Mouse (Mus musculus): ENCODE results near the gene Bri3. TPM values are rescaled to one million over a fixed set of nuclear protein-coding genes. Genes with fewer than 3 reads are reported as not detected.

Bri3 gene
- polyA plus RNA-seq, 1 experiment from 2014 or later, result 136 TPM

GRCm38 (mm10) chr5:144411702-144412101 is 167.5 kb downstream of the Bri3 start:
- ATAC-seq (no peak), DNase-seq (ENCODE audit: low read depth, low spot score) (no peak)
- TF ChIP-seq CTCF (IDR thresholded peaks at IDR 0.05), result no peak
- in situ Hi-C loops (cut with MboI; ENCODE audit: low pct_unique_long_range_greater_than_20kb), result no loop called here
- ChIA-PET POLR2A (no interaction called here), CTCF (no interaction called here)
- H3K27me3 ChIP-seq, result peaks cover 6% of the 10 kb centered on the region

GRCm38 (mm10) chr5:144412781-144413180 is 168.5 kb downstream of the Bri3 start:
- in situ Hi-C loops (cut with MboI; ENCODE audit: low pct_unique_long_range_greater_than_20kb), result no loop called here
- ChIA-PET CTCF (no interaction called here), POLR2A (no interaction called here)
- peaks cover 14% of the 10 kb centered on the region for H3K27me3 ChIP-seq
- no peak for TF ChIP-seq CTCF (IDR thresholded peaks at IDR 0.05)
- no peak for ATAC-seq
- no peak for DNase-seq (ENCODE audit: low read depth, low spot score)

DNA sequence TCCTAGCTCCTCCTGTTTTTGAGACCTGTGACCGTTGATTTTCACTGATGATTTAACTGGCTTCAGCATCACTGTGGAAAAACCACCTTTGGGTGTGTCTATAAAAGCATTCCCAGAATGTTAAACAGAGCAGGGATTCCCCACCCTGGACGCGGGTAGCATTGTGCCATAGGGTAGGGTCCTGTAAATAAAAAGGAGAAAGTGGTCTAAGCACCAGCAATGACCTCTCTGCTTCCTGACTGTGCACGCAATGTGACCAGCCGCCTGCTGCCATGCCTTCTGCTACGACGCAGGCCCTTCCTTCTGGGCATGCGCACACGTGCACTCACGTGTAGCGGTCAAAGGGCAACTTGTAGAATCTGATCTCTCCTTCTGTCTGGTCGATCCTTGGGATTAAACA is 174.2 kb downstream of the Bri3 start:
- no peak for ATAC-seq
- TF ChIP-seq CTCF (IDR thresholded peaks at IDR 0.05), result no peak
- DNase-seq (ENCODE audit: low read depth, low spot score), result no peak
- ChIA-PET CTCF (no interaction called here), POLR2A (no interaction called here)
- in situ Hi-C loops (cut with MboI; ENCODE audit: low pct_unique_long_range_greater_than_20kb), result no loop called here
- peaks cover 14% of the 10 kb centered on the region for H3K27me3 ChIP-seq

DNA sequence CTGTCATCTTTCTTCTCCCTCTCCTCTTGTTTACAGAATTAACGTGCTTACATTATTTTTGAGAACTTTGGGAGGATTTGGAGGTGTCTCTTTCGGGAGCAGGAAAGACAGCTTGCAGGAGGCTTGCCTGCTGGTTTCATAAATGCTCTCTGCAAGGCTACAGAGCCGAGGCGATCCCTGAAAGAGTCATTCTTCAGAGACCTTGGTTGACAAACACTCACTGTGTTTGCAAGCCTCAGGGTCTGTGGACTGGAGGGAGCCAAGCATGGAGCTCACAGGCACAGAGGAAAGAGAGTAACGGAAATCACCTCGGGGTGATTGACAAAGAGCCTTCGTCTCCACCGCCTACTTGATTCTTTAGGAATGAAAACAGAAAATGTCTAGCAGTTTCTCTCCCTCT is 175.8 kb downstream of the Bri3 start:
- ChIA-PET POLR2A (no interaction called here), CTCF (no interaction called here)
- in situ Hi-C loops (cut with MboI; ENCODE audit: low pct_unique_long_range_greater_than_20kb), result no loop called here
- no peak for DNase-seq (ENCODE audit: low read depth, low spot score)
- no peak for TF ChIP-seq CTCF (IDR thresholded peaks at IDR 0.05)
- ATAC-seq, result no peak
- H3K27me3 ChIP-seq, result peaks cover 17% of the 10 kb centered on the region

GRCm38 (mm10) chr5:144426697-144427096 is 182.5 kb downstream of the Bri3 start:
- TF ChIP-seq CTCF (IDR thresholded peaks at IDR 0.05), result no peak
- DNase-seq (ENCODE audit: low read depth, low spot score), result no peak
- POLR2A ChIA-PET, result no interaction called here
- ATAC-seq, result no peak
- H3K27me3 ChIP-seq, result peaks cover 11% of the 10 kb centered on the region
- in situ Hi-C loops (cut with MboI; ENCODE audit: low pct_unique_long_range_greater_than_20kb), result no loop called here
- CTCF ChIA-PET, result no interaction called here

- ChIA-PET CTCF (no interaction called here), POLR2A (no interaction called here)
- ATAC-seq (no peak), DNase-seq (ENCODE audit: low read depth, low spot score) (no peak)
- in situ Hi-C loops (cut with MboI; ENCODE audit: low pct_unique_long_range_greater_than_20kb), result no loop called here
- peaks cover 17% of the 10 kb centered on the region for H3K27me3 ChIP-seq
- TF ChIP-seq CTCF (IDR thresholded peaks at IDR 0.05), result no peak
These were observed 183.6 kb downstream of the Bri3 start for GRCm38 (mm10) chr5:144427861-144428260.

DNA sequence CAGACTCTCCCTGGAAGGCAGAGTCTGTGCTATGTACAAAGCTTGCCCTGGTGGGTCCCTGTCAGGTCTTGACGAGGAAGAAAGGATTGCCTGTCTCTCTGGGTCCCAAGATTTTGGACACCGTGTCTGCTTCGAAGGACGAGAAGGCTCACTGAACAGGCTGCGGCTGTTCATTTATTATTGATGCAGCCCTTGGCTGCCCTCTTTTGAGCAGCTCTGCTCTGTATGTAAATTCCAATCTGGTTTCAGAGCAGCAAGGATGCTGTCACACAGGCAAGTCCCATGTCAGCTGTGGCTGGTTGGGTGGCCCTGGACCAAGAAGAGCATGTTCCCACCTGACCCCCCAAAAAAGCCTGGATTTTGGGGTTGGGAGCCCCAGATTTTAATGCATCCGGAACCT is 187.2 kb downstream of the Bri3 start:
- TF ChIP-seq CTCF (IDR thresholded peaks at IDR 0.05), result no peak
- peaks cover 30% of the 10 kb centered on the region for H3K27me3 ChIP-seq
- CTCF ChIA-PET, result no interaction called here
- DNase-seq (ENCODE audit: low read depth, low spot score) (no peak), ATAC-seq (no peak)
- in situ Hi-C loops (cut with MboI; ENCODE audit: low pct_unique_long_range_greater_than_20kb), result no loop called here
- POLR2A ChIA-PET, result no interaction called here

DNA sequence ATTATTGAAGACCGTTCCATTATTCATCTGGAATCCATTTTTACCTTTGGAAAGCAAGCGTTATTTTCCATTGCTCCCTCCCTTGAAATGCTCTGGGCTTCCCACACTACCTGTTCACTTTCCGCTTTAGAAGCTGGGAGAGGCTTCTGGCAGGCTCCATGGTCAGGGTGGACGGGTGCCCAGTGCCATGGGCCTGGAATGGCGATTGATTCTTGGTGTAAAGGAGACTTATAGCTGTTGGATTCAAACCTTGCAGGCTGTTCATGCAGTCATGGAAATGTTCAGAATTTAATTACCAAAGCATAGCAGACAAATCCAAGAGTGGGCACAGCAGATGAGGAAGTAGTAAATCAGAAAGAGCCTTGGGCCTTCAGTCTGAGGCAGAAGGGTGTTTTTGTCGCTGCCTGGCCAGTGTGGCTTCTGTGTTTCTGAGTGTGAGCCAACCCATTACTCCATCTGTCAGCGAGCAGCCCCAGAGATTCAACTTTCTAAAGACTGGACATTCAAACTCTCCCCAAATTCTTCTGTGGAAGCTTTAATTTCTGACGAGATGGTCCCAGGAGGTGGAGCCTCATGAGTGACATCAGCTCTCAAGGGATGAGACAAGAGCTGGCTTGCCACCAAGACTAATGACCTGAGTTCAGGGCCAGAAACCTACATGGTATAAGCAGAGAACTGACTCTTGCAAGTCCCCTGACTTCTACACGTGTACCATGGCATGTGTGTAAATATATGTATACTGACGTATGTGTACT is 195.2 kb downstream of the Bri3 start:
- no peak for TF ChIP-seq CTCF (IDR thresholded peaks at IDR 0.05)
- ChIA-PET CTCF (no interaction called here), POLR2A (no interaction called here)
- DNase-seq (ENCODE audit: low read depth, low spot score) (no peak), ATAC-seq (no peak)
- H3K27me3 ChIP-seq, result peaks cover 7% of the 10 kb centered on the region
- in situ Hi-C loops (cut with MboI; ENCODE audit: low pct_unique_long_range_greater_than_20kb), result no loop called here

GRCm38 (mm10) chr5:144441831-144442271 is 197.6 kb downstream of the Bri3 start:
- no peak for TF ChIP-seq CTCF (IDR thresholded peaks at IDR 0.05)
- ChIA-PET CTCF (no interaction called here), POLR2A (no interaction called here)
- no peak for ATAC-seq
- in situ Hi-C loops (cut with MboI; ENCODE audit: low pct_unique_long_range_greater_than_20kb), result no loop called here
- H3K27me3 ChIP-seq, result peaks cover 4% of the 10 kb centered on the region
- no peak for DNase-seq (ENCODE audit: low read depth, low spot score)

DNA sequence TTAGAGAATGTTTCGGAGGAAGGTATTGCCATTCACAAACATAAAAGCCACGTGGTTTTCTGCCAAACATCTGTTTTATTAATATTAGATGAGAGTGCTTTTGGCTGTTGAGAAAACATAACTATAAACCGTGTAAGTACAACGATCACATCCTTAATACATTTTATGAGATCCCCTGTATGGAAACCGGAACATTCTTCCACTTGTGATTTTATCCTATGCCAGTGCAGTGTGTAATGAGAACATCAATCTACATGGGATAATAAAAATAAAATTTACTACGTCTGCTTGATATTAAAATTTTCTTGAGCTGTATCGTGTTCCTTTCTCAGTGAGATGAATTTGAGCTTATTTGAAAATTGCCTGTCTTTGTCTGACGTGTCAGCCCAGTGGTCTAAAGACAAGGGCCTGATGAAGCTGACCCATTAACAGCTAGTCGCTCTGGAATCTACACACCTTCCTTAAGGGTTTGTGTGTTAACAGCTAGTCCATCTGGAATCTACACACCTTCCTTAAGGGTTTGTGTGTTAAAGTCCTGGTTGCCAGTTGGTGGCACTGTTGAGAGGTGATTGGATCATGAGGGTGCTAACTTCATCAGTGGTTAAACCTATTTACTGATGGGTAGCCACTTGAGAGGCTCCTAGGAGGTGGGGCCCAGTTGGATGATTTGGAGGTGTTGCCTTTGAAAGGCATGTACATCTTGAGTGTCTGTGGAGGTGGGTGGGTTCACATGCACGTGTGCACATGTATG is 202.4 kb downstream of the Bri3 start:
- TF ChIP-seq CTCF (IDR thresholded peaks at IDR 0.05), result peak; percentile 32
- DNase-seq (ENCODE audit: low read depth, low spot score) (no peak), ATAC-seq (no peak)
- ChIA-PET CTCF (no interaction called here), POLR2A (interaction anchor here (0.6 kb wide), 1 partner anchor 121 kb away, joined by 6 read pairs; no protein-coding TSS in a partner anchor)
- H3K27me3 ChIP-seq, result peaks cover 4% of the 10 kb centered on the region
- in situ Hi-C loops (cut with MboI; ENCODE audit: low pct_unique_long_range_greater_than_20kb), result no loop called here

- CTCF ChIA-PET, result no interaction called here
- TF ChIP-seq CTCF (IDR thresholded peaks at IDR 0.05), result no peak
- H3K27me3 ChIP-seq, result peaks cover 4% of the 10 kb centered on the region
- ATAC-seq (no peak), DNase-seq (ENCODE audit: low read depth, low spot score) (no peak)
- POLR2A ChIA-PET, result interaction anchor here (0.6 kb wide), 1 partner anchor 122 kb away, joined by 6 read pairs; no protein-coding TSS in a partner anchor
- in situ Hi-C loops (cut with MboI; ENCODE audit: low pct_unique_long_range_greater_than_20kb), result no loop called here
These were observed 203.0 kb downstream of the Bri3 start for GRCm38 (mm10) chr5:144447226-144447616.
